8 mouse cellular contexts compared by ENCODE assay signal in genomic region chr17:31535871-31536629, GRCm38 (mm10). TPM values are rescaled to one million over a fixed set of nuclear protein-coding genes. Genes with fewer than 3 reads are reported as not detected.
DNase-seq lines count a peak whose midpoint lies in the region; ATAC-seq lines count a peak whose summit lies in the region.

No protein-coding gene starts in this region.

- no peaks in the 10 kb centered on the region for H3K9me3 ChIP-seq in liver, embryonic 12.5 days (replicated peaks)

- ATAC-seq in liver, embryonic 12.5 days, result no peak

- H3K4me1 ChIP-seq in liver, embryonic 12.5 days, result no peaks in the 10 kb centered on the region

- intact Hi-C loops in heart, postnatal 25 days (cut with DNase I), result no loop called here

- no peak overlapping the region for H3K27ac ChIP-seq in liver, embryonic 12.5 days

- DNase-seq in liver, result peak; percentile 17
- DNase-seq in frontal cortex, adult 2 months (ENCODE audit: extremely low spot score in 1 of 2, low spot score in 1 of 2), result peak; percentile 67 to 82
- DNase-seq in heart, postnatal 25 days (ENCODE audit: low spot score), result peak; percentile 61
- peak; percentile 84 to 90 for DNase-seq in layer of hippocampus, adult 18-20 months (ENCODE audit: low spot score in 2 of 2)
- peak; percentile 71 for DNase-seq in lung, postnatal 14 days
- peak; percentile 56 to 69 for DNase-seq in right cerebral cortex, postnatal 36 days (ENCODE audit: low spot score in 2 of 2)
- no peak for DNase-seq in spleen, postnatal 14 days (ENCODE audit: low spot score in 2 of 2)

- peaks cover 13% of the 10 kb centered on the region for H3K36me3 ChIP-seq in liver, embryonic 12.5 days

- no peak overlapping the region for H3K9ac ChIP-seq in liver, embryonic 12.5 days

- no peak overlapping the region for H3K4me2 ChIP-seq in liver, embryonic 12.5 days

- no peaks in the 10 kb centered on the region for H3K27me3 ChIP-seq in liver, embryonic 12.5 days (replicated peaks)

- WGBS in liver, embryonic 12.5 days (ENCODE audit: insufficient replicate concordance), result 28% methylated on average over 8 of the region's 8 CpGs

- no peak overlapping the region for H3K4me3 ChIP-seq in liver, embryonic 12.5 days

RNA-seq across cellular contexts. Expression of gene Ndufv3, which starts 16.1 kb away (rescaled TPM):
- polyA plus RNA-seq in liver, embryonic 12.5 days (2016; fragmentation: Nextera tagmentation; extraction: Ambion mirVana), result 214 and 215 TPM in 2 replicates
- polyA plus RNA-seq in frontal cortex, adult 2 months (2012; rRNA removed), result 313 and 363 TPM in 2 replicates
- 1,000 to 10,000 TPM; 1,413 to 1,444 TPM for total RNA-seq in heart, postnatal 25 days (2021)
- total RNA-seq in layer of hippocampus, adult 18-20 months (2021), result 100 to 1,000 TPM; 245 to 254 TPM

RNA-seq across cellular contexts. Expression of gene Wdr4, which starts 16.3 kb away (rescaled TPM):
- 42.2 and 46.1 TPM in 2 replicates for polyA plus RNA-seq in liver, embryonic 12.5 days (2016; fragmentation: Nextera tagmentation; extraction: Ambion mirVana)
- 24.8 and 30.3 TPM in 2 replicates for polyA plus RNA-seq in frontal cortex, adult 2 months (2012; rRNA removed)
- total RNA-seq in heart, postnatal 25 days (2021), result 1 to 10 TPM; 5.7 to 7.4 TPM
- total RNA-seq in layer of hippocampus, adult 18-20 months (2021), result 10 to 100 TPM; 22.1 to 25.0 TPM

RNA-seq across cellular contexts. Expression of gene Pknox1, which starts 28.5 kb away (rescaled TPM):
- 15.4 and 16.7 TPM in 2 replicates for polyA plus RNA-seq in liver, embryonic 12.5 days (2016; fragmentation: Nextera tagmentation; extraction: Ambion mirVana)
- polyA plus RNA-seq in frontal cortex, adult 2 months (2012; rRNA removed), result 27.2 and 31.0 TPM in 2 replicates
- 10 to 100 TPM in 1 of 2 experiments, 1 to 10 TPM in 1; 9.9 to 14.6 TPM for total RNA-seq in heart, postnatal 25 days (2021)
- total RNA-seq in layer of hippocampus, adult 18-20 months (2021), result 10 to 100 TPM; 10.3 to 15.0 TPM

Comparison
In these comparisons a context has a peak if more than half of its experiments do, and no peak if none do; other contexts are left out.
1. DNase-seq: peak in liver (single experiment), frontal cortex, adult 2 months (2 of 2), heart, postnatal 25 days (single experiment), layer of hippocampus, adult 18-20 months (2 of 2), lung, postnatal 14 days (single experiment) and right cerebral cortex, postnatal 36 days (2 of 2); none in spleen, postnatal 14 days (0 of 2).
2. RNA of gene Ndufv3, which starts 16.1 kb away (total RNA-seq): 1,413 to 1,444 TPM in heart, postnatal 25 days; 245 to 254 TPM in layer of hippocampus, adult 18-20 months; every median in the first group is over 4 times any median in the second.